Mouse (Mus musculus): ENCODE data around the gene Cdk2ap2.
A peak's percentile ranks its signal among the peaks of the same experiment; 100 is the strongest.

The Cdk2ap2 gene

GRCm38 (mm10) chr19:4140147-4140546 is 43.2 kb downstream of the Cdk2ap2 start:
- no peak for DNase-seq

GRCm38 (mm10) chr19:4142416-4143173 is 45.6 kb downstream of the Cdk2ap2 start:
- DNase-seq = peak; percentile 46

GRCm38 (mm10) chr19:4143759-4144268 is 46.8 kb downstream of the Cdk2ap2 start, which contains the start of gene Cabp4:
Cabp4 (minus strand) TSS chr19:4144033.
- no peak for DNase-seq

GRCm38 (mm10) chr19:4144550-4145498 is 47.8 kb downstream of the Cdk2ap2 start:
- no peak for DNase-seq

GRCm38 (mm10) chr19:4145936-4146335 is 49.0 kb downstream of the Cdk2ap2 start:
- DNase-seq = no peak

GRCm38 (mm10) chr19:4146366-4147021 is 49.5 kb downstream of the Cdk2ap2 start:
- peak; percentile 42 for DNase-seq

- peak; percentile 55 for DNase-seq
Observed at GRCm38 (mm10) chr19:4147022-4147405, 50.0 kb downstream of the Cdk2ap2 start.

- DNase-seq = peak; percentile 52
Observed at GRCm38 (mm10) chr19:4147782-4148490, 51.0 kb downstream of the Cdk2ap2 start.

- peak; percentile 96 for DNase-seq
Observed at GRCm38 (mm10) chr19:4148491-4148806, 51.5 kb downstream of the Cdk2ap2 start, which contains the start of gene Coro1b. Coro1b (plus strand) TSS chr19:4148619.
